Mouse (Mus musculus) adrenal gland, postnatal 0 days (tissue): ENCODE data around the gene Acaca. TPM values are rescaled to one million over a fixed set of nuclear protein-coding genes. Genes with fewer than 3 reads are reported as not detected.

Source experiments
- polyA plus RNA-seq: library from polyadenylated mRNA; unstranded; fragments of >200 nt; fragmentation: Nextera tagmentation; extraction: Ambion mirVana; gene quantifications from 2 replicates; pipeline ENCODE4 v1.2.1, GENCODE M21; 2015

Acaca gene
- 6.0 and 8.7 TPM in 2 replicates for polyA plus RNA-seq

DNA sequence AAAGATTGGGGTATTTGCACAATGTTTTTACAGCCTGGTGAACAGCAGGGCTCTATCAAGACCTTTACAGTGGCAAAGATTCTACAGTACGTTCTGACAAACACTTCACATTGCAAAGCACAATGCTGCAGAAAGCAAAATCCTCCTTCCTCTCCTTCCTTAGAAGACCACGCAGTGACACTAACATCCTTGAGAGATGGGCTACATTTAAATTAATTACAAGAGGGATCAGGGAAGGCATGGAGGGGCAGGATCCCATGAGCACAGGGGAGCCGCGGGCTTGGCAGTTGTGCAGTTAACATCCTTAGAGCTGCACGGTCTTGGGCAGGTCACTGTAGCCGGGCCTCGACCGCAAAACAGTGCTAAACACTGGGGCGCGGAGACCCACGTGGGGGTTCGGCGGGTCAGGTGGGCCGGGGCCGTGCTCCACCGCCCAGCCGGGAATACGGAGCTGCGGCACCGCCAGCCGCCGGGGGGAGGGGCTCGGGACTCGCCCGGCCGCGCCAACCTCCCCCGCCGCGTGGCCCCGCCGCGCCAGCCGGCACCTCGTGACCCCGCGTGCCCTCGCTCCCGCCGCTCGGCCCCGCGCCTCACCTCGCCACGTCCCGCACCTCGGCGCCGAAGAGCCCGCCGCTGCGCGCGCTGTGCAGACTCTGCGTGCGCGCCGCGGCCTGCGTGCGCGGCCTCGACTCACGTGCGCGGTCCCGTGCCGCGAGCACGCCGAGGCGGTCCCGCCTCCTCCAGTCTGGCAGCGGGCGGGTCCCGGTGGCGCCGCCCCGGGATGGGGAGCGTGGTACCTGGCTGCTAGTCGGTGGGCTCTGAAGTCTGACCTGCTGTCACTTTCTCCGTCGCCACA lies at the start of gene Acaca, which contains the start of gene Tada2a:
Gene Acaca (plus strand): TSS at position 730 of the 856 bp plus-strand sequence.
Gene Tada2a (minus strand): TSS at position 658 of the 856 bp plus-strand sequence.

DNA sequence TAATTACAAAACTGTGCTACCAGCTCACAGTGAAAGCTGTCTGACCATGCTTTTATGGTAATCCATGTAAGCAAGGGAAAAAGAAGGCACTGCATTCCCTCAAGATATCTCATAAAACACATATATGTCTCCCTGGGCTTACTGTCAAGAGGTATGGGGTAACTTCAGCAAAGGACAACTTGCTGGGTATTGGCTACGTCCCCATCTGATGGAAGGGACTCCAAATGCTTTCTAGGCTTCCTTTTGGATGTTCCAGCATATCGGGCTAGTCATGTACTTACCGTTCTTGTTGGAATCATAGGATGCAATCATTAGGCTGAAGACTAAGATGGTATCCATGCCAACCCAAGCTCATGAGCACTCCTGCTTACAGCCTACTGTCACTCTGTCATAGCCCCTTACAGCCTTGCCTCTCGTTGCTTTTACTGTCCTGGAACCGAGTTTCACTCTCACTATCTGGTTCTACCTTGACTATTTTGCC lies 37.6 kb downstream of the Acaca start, which contains the start of gene Gm11437:
Gene Gm11437 (minus strand): TSS at position 431 of the 481 bp plus-strand sequence.

Other genes with a start within 250 kb of the Acaca start
- 29.7 and 36.6 TPM in 2 replicates for gene Ddx52, start 187.6 kb upstream of the Acaca start, polyA plus RNA-seq
- gene Synrg, start 165.2 kb upstream of the Acaca start, polyA plus RNA-seq = 7.4 and 8.8 TPM in 2 replicates
- gene Dusp14, start 60.4 kb upstream of the Acaca start, polyA plus RNA-seq = 6.4 and 8.0 TPM in 2 replicates
- 9.7 and 18.0 TPM in 2 replicates for gene Tada2a, start 72 bp upstream of the Acaca start, polyA plus RNA-seq
- not detected in 2 replicates for gene Gm11437, start 37.8 kb downstream of the Acaca start, polyA plus RNA-seq